Mouse (Mus musculus): ENCODE data around the gene Zfand2b.

The Zfand2b gene

GRCm38 (mm10) chr1:75168472-75169464 is at the start of gene Zfand2b:
Zfand2b (plus strand) TSS chr1:75168646.
- peak; percentile 98 to 99 for DNase-seq

DNA sequence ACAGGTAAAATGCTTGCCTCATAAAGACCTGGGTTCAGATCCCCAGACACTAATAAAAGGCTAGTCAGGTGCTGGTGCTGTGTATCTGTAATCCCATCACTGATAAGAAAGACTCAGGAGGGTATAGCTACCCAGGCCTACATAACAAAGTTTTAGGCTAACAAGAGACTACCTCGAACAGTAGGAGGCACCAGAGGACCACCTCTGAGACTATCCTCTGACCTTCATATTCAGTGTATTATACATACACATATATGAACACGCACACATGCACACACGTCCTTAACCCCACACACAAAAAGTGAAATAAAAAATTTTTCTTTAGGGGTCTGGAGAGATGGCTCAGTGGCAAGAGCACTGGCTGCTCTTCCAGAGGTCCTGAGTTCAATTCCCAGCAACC is 46.2 kb upstream of the Zfand2b start:
- DNase-seq: no peak

DNA sequence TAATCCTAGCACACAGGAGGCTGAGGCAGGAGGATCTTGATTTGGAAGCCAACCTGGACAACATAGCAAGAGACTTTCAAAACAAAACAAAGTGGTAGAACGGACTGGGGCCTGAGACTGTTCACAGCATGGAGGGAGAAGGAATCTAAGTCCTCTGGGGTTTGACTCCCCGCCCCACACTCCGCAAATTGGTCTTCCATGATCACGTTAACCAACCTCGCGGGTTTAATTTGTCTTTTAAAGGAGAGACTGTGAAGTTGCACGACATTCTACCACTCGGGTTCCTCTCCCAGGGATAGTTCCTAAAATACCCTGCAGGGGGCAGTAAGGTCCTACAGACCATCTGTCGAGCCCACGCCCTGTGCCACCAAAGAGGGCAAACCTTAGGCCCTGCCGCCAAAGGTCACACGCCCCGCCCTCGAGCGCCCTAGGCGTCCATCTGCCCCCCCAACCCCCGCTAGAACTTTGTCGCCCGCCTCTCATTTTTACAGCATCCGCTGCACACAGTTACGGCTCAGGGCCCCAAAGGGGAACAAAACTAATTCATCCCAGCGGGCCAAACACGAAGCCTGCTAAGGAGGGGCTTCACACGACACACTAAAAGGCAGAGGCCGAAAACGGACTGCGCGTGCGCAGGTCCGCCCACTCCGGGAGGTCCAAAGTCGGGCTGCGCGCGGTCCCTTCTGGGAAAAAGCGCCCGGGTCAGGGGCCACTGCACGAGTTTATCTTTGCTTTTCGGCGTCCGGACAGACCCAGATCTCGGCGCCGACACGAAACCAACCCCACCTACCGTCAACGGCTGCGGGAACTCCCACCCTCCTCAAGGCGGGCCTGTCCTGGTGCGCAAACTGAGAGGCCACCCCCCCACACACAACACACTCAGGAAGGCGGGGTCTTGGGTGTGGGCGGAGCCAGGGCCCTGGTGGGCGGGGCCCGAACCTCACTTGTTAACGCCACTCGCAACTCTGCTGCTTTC is 43.8 kb upstream of the Zfand2b start, which contains the start of gene Nhej1:
Gene Nhej1, minus strand, starts transcription at position 855 of the 976 bp plus-strand sequence.
- peak; percentile 96 for DNase-seq

DNA sequence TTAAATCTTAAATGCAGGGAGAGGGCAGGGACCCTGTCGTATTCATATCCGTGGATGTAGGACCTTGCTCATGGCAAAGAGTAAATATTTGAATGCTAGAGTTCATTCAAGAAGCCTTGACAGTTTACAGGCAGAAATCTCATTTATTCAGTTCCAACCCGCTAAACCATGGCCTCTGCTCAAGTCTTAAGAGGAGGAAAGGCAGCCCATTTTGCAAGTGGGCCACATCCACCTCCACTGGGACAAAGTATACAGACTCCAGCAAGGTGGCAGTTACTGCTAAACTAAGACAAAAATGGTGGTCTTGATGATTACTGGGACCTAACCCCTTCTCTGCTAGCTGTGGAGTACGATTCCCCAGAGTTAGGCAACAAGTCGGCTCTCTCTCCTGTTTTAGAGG is 43.0 kb upstream of the Zfand2b start:
- DNase-seq: no peak

GRCm38 (mm10) chr1:75128641-75129040 is 39.8 kb upstream of the Zfand2b start:
- no peak for DNase-seq

GRCm38 (mm10) chr1:75133421-75134207 is 34.8 kb upstream of the Zfand2b start, which contains the start of gene Slc23a3:
Slc23a3 (minus strand) TSS chr1:75133890.
- DNase-seq: no peak

GRCm38 (mm10) chr1:75136293-75136692 is 32.2 kb upstream of the Zfand2b start:
- no peak for DNase-seq

DNA sequence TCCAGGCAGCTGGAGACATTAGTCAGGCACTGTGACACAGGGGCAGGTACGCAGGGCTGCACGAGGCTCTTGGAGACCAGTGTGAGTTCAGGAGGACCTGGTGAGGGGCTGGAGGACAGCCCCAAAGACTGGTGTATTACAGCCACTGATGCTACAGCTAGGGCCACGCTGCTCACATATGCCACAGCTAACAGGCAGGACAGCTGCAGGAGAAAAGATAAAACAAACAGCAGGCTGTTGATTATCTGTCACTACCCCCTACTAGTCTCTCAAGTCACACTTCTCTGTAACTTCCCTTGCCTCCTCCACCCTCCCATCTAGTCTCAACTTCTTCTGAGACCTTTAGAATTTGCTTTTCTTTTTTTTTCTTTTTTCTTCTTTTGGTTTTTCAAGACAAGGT is 31.7 kb upstream of the Zfand2b start:
- no peak for DNase-seq

DNA sequence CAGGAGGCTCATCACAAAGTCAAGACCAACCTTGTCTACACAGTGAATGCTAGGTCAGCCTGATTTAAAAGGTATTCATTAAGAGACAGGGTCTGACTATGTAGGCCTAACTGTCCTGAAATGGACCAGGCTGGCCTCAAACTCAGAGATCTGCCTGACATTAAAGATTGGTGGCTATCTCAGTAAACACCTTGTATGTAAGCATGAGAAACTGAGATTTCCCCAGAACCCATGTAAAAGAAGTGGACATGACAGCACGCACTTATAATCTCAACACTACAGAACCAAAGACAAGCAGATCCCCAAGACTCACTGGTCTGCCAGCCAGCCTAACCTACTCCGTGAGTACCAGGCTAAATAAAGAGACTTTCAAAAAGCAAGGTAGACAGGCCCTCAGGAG is 30.0 kb upstream of the Zfand2b start:
- DNase-seq: no peak

GRCm38 (mm10) chr1:75140601-75141190 is 27.8 kb upstream of the Zfand2b start:
- peak in 1 of 2 experiments; percentile 40 for DNase-seq

GRCm38 (mm10) chr1:75141486-75142190 is 26.8 kb upstream of the Zfand2b start:
- peak; percentile 53 for DNase-seq

- DNase-seq: peak; percentile 98
Observed at GRCm38 (mm10) chr1:75142301-75143261, 25.9 kb upstream of the Zfand2b start, which contains the start of the genes Cnppd1 and Retreg2. Cnppd1 (minus strand) TSS chr1:75142711. Retreg2 (plus strand) TSS chr1:75142778.

- no peak for DNase-seq
Observed at GRCm38 (mm10) chr1:75145589-75145988, 22.9 kb upstream of the Zfand2b start.

DNA sequence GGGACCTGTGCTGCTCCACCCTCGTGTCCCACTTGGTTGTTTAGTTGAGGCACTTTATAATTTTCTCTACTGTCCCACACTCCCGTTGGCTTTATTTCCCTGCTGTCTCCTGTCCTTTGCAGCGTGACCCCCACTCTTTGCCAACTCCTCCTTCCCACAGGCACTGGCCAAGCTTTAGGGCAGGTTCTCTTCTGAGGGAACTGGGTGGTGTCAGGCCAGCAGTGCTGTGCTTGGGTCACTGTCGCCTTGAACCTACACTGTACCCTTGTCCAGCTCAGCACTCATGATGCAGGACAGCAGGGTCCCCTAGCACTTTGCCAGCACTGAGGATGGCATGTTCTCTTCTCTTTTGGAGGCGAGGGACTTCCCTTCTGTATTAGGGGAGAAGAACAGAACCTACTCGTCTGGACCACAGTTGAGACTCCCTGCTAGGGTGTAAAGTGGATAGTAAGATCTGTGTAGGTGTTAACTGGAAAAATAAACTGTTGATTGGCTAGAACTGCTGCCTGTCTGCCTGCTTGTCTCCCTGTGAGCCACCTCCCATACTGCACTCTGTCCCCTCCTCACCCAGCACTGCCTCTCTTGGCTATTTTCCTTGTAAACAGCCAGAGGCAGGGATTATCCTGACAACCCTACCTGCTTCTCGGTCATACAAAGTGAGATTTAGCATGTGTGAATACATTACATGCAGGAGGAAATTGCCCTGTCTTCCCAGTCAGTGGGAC is 20.9 kb upstream of the Zfand2b start:
- DNase-seq: no peak

GRCm38 (mm10) chr1:75148727-75149126 is 19.7 kb upstream of the Zfand2b start:
- no peak for DNase-seq

DNA sequence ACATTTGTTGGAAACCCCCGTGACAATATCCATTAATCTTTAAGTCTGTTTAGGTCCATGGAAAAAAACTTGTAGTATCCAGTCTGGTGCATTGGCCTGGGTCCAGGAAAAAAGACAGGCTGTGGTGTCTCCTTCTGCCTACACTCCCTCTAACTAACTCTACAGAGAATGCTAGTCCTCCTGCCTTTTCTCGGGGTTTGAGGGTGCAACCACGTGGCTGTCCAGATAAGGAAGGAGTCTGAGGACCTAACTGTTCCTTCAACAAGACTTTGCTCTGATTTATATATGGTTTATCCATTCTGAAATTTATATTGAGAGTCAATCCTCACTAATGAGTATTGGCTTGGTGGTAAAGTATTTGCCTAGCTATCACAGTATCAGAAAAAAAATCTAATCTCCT is 12.6 kb upstream of the Zfand2b start:
- peak; percentile 40 to 49 for DNase-seq

GRCm38 (mm10) chr1:75158990-75159389 is 9.5 kb upstream of the Zfand2b start:
- no peak for DNase-seq

- DNase-seq: no peak
Observed at GRCm38 (mm10) chr1:75159540-75160255, 8.7 kb upstream of the Zfand2b start.
